Mouse (Mus musculus) kidney, adult 10 weeks (tissue): Measurements from ENCODE around the gene Gstm4. TPM values are rescaled to one million over a fixed set of nuclear protein-coding genes. Genes with fewer than 3 reads are reported as not detected.

Experiments used
- polyA plus RNA-seq: library from polyadenylated mRNA; stranded (reverse); fragments of 350-450 nt; fragmentation: Illumina TruSeq; extraction: RNeasy Lipid Tissue Mini Kit (QIAGEN cat#74804); gene quantifications from one replicate; pipeline ENCODE4 v1.2.3, GENCODE M21; 2014; ENCODE audit warnings: low read depth, low replicate concordance

Gstm4 gene
- 3.7 TPM for polyA plus RNA-seq

GRCm38 (mm10) chr3:108044394-108045140 is at the start of gene Gstm4:
Gene Gstm4, minus strand, starts transcription at chr3:108044894.

DNA sequence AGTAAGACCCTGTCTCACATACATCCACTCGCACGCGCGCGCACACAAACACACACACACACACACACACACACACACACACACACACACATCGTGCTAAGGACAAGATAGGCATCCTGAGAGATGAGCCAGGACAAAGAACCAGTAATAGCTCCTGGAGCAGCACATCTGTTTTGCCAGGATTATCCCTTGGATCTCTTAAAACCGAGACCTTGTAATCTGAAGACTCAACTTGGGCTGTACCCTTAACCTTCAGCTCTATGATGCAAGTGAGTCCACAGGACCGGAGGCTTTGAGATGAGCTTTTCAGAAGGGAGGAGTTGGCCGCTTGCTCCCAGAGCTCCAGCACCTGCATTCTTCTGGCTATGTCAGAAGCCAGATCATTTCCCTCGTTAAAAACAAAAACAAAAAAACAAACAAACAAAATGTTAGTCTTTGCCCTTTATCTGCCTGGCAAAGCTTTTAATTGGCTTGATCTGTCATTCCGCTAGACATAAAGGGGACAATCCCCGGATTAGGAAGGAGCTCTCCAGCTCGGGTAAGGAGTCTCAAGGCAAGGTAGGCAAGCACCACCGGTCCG is 47.9 kb upstream of the Gstm4 start, which contains the start of gene Gnat2:
Gene Gnat2 (plus strand): TSS at position 254 of the 580 bp plus-strand sequence.

GRCm38 (mm10) chr3:108086470-108086979 is 41.8 kb upstream of the Gstm4 start, which contains the start of gene Ampd2:
Gene Ampd2, minus strand, starts transcription at chr3:108086651.

DNA sequence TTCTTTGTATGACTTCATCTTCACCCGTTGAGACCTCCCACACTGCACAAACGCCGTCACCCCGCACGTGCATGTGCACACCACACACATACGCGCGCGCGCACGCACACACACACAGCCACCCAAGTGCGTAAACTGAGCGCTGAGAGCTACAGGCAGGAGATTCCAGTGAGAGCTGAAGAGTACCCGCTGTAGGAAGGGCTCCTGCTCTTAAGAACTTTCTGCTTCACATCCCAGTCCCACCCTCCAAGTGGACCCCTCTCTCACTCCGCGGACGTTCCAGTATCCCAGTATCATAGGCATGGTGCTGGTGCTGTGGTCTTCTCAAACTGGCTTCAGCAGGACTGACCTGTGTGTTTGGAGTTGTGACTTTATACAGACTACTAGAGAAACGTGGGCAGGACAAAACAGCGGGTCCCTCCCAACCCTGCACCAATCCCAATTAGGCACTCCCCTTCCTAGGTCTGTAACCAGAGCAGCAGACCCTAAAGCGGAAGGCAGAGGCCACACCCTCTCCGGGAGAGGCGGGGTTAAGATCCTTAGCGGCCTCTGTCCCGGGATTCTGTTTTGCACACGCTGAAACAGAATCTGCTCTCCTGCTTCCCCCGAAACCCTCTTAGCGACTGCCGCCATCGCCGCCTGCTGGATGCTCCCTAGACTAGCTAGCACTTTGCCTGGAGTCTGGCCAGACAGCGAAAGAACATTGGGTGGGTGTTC is 27.1 kb downstream of the Gstm4 start, which contains the start of gene Gstm1:
Gene Gstm1 (minus strand): TSS at position 501 of the 717 bp plus-strand sequence.

Other genes with a start within 250 kb of the Gstm4 start
- 0.24 TPM for gene Eps8l3, start 167.7 kb downstream of the Gstm4 start, polyA plus RNA-seq
- 298 TPM for gene Gstm5, start 149.1 kb downstream of the Gstm4 start, polyA plus RNA-seq
- 4.3 TPM for gene Gstm7, start 113.1 kb downstream of the Gstm4 start, polyA plus RNA-seq
- 1.2 TPM for gene Gstm6, start 101.1 kb downstream of the Gstm4 start, polyA plus RNA-seq
- not detected for gene Gstm3, start 75.6 kb downstream of the Gstm4 start, polyA plus RNA-seq
- gene Gstm2, start 58.4 kb downstream of the Gstm4 start, polyA plus RNA-seq, result 66.2 TPM
- 53.9 TPM for gene Gstm1, start 26.9 kb downstream of the Gstm4 start, polyA plus RNA-seq
- gene Ampd2, start 41.8 kb upstream of the Gstm4 start, polyA plus RNA-seq, result 8.5 TPM
- 0.77 TPM for gene Gnat2, start 47.9 kb upstream of the Gstm4 start, polyA plus RNA-seq
- 225 TPM for gene Gnai3, start 101.3 kb upstream of the Gstm4 start, polyA plus RNA-seq
- not detected for gene Gpr61, start 110.0 kb upstream of the Gstm4 start, polyA plus RNA-seq
- 7.6 TPM for gene Amigo1, start 141.4 kb upstream of the Gstm4 start, polyA plus RNA-seq
- 5.1 TPM for gene Cyb561d1, start 156.3 kb upstream of the Gstm4 start, polyA plus RNA-seq
- gene Atxn7l2, start 166.0 kb upstream of the Gstm4 start, polyA plus RNA-seq, result 2.3 TPM
- 14.7 TPM for gene Sypl2, start 181.8 kb upstream of the Gstm4 start, polyA plus RNA-seq
- 101 TPM for gene Psma5, start 212.0 kb upstream of the Gstm4 start, polyA plus RNA-seq
- gene Sort1, start 239.2 kb upstream of the Gstm4 start, polyA plus RNA-seq, result 24.3 TPM